Mouse (Mus musculus): ENCODE measurements around the gene Ten1. TPM values are rescaled to one million over a fixed set of nuclear protein-coding genes. Genes with fewer than 3 reads are reported as not detected.

Gene Ten1
- total and polyA plus RNA-seq, 3 experiments = 70.4 to 76.5 (median 74.4) TPM

GRCm38 (mm10) chr11:116244580-116244979 is 45.9 kb downstream of the Ten1 start:
- Histone ChIP-seq H3K27me3 (replicated peaks) (no peaks in the 10 kb centered on the region), H3K79me2 (replicated peaks; ENCODE audit: control insufficient read depth, extremely low read depth, insufficient read depth, poor library complexity, severe bottlenecking) (no peaks in the 10 kb centered on the region), H3K4me1 (ENCODE audit: control insufficient read depth in 1 of 2, insufficient read depth in 2 of 2) (peaks cover 0 to 3% of the 10 kb centered on the region in 2 experiments; a peak in 1 of 4 replicates), H3K4me2 (ENCODE audit: insufficient read depth, low read depth, poor library complexity, severe bottlenecking) (no peak overlapping the region), H3K27ac (ENCODE audit: insufficient read depth, low read depth) (no peak overlapping the region), H3K36me3 (replicated peaks in 1 of 2; ENCODE audit: control insufficient read depth in 1 of 2, insufficient read depth in 1 of 2, low read length in 1 of 2) (peaks cover 57 to 70% of the 10 kb centered on the region in 2 experiments), H3K9ac (ENCODE audit: insufficient read depth, low read depth) (no peak overlapping the region), H3K4me3 (replicated peaks in 1 of 3; ENCODE audit: low read depth in 2 of 3, low read length in 2 of 3, poor library complexity in 1 of 3) (no peak overlapping the region), H3K9me3 (replicated peaks; ENCODE audit: low read length) (no peaks in the 10 kb centered on the region)
- dilution Hi-C loops (cut with MboI; ENCODE audit: extremely low pct_ligation_motif_present, extremely low pct_unique_long_range_greater_than_20kb, low sequenced_read_pairs) = no loop called here
- in situ Hi-C loops (cut with MboI; ENCODE audit: low pct_ligation_motif_present, low pct_unique_long_range_greater_than_20kb, low sequenced_read_pairs) = no loop called here
- no peak for DNase-seq (ENCODE audit: extremely low read depth)
- TF ChIP-seq UBTF (IDR thresholded peaks at IDR 0.05; ENCODE audit: low read depth, low read length) = no peak
- TF ChIP-seq KAT2A (IDR thresholded peaks at IDR 0.05; ENCODE audit: insufficient replicate concordance, low read length) = no peak
- no peak for TF ChIP-seq MEF2A (IDR thresholded peaks at IDR 0.05; ENCODE audit: borderline replicate concordance, low read depth, low read length)
- no peak for TF ChIP-seq CTCF (conservative IDR thresholded peaks at IDR 0.05 in 1 of 2, IDR thresholded peaks at IDR 0.05 in 1 of 2; ENCODE audit: low read depth in 2 of 2, low read length in 2 of 2)
- TF ChIP-seq JUND (conservative IDR thresholded peaks at IDR 0.05; ENCODE audit: low read depth, low read length) = no peak
- no peak for TF ChIP-seq RAD21 (IDR thresholded peaks at IDR 0.05; ENCODE audit: low read depth, low read length)
- no peak for TF ChIP-seq SIN3A (IDR thresholded peaks at IDR 0.05; ENCODE audit: low read length)
- TF ChIP-seq ETS1 (conservative IDR thresholded peaks at IDR 0.05; ENCODE audit: low read depth, low read length) = no peak
- TF ChIP-seq PAX5 (IDR thresholded peaks at IDR 0.05; ENCODE audit: low read length) = no peak
- TF ChIP-seq GABPA (IDR thresholded peaks at IDR 0.05; ENCODE audit: insufficient replicate concordance, low read depth, low read length) = no peak
- TF ChIP-seq USF1 (IDR thresholded peaks at IDR 0.05; ENCODE audit: low read depth, low read length) = no peak
- TF ChIP-seq HCFC1 (IDR thresholded peaks at IDR 0.05; ENCODE audit: low read depth, low read length) = no peak
- no peak for TF ChIP-seq POLR2AphosphoS2 (IDR thresholded peaks at IDR 0.05; ENCODE audit: low read depth, low read length)
- TF ChIP-seq SMC3 (IDR thresholded peaks at IDR 0.05; ENCODE audit: low read depth, low read length) = no peak

- Histone ChIP-seq H3K9me3 (replicated peaks; ENCODE audit: low read length) (no peaks in the 10 kb centered on the region), H3K9ac (ENCODE audit: insufficient read depth, low read depth) (no peak overlapping the region), H3K79me2 (replicated peaks; ENCODE audit: control insufficient read depth, extremely low read depth, insufficient read depth, poor library complexity, severe bottlenecking) (no peaks in the 10 kb centered on the region), H3K27ac (ENCODE audit: insufficient read depth, low read depth) (no peak overlapping the region), H3K4me1 (ENCODE audit: control insufficient read depth in 1 of 2, insufficient read depth in 2 of 2) (peaks cover 0 to 3% of the 10 kb centered on the region in 2 experiments; a peak in 1 of 4 replicates), H3K27me3 (replicated peaks) (no peaks in the 10 kb centered on the region), H3K36me3 (replicated peaks in 1 of 2; ENCODE audit: control insufficient read depth in 1 of 2, insufficient read depth in 1 of 2, low read length in 1 of 2) (peaks cover 67 to 81% of the 10 kb centered on the region in 2 experiments), H3K4me3 (replicated peaks in 1 of 3; ENCODE audit: low read depth in 2 of 3, low read length in 2 of 3, poor library complexity in 1 of 3) (no peak overlapping the region), H3K4me2 (ENCODE audit: insufficient read depth, low read depth, poor library complexity, severe bottlenecking) (no peak overlapping the region)
- in situ Hi-C loops (cut with MboI; ENCODE audit: low pct_ligation_motif_present, low pct_unique_long_range_greater_than_20kb, low sequenced_read_pairs) = no loop called here
- dilution Hi-C loops (cut with MboI; ENCODE audit: extremely low pct_ligation_motif_present, extremely low pct_unique_long_range_greater_than_20kb, low sequenced_read_pairs) = no loop called here
- no peak for DNase-seq (ENCODE audit: extremely low read depth)
- TF ChIP-seq CHD2 (IDR thresholded peaks at IDR 0.05; ENCODE audit: low read length) (no peak), ELF1 (IDR thresholded peaks at IDR 0.05; ENCODE audit: low read depth, low read length) (no peak), SIN3A (IDR thresholded peaks at IDR 0.05; ENCODE audit: low read length) (no peak), BHLHE40 (IDR thresholded peaks at IDR 0.05; ENCODE audit: low read depth, low read length) (no peak), MAX (IDR thresholded peaks at IDR 0.05; ENCODE audit: low read length) (no peak), TCF12 (IDR thresholded peaks at IDR 0.05; ENCODE audit: low read depth, low read length) (no peak), JUN (IDR thresholded peaks at IDR 0.05; ENCODE audit: insufficient read depth, low read depth, low read length) (no peak), PAX5 (IDR thresholded peaks at IDR 0.05; ENCODE audit: low read length) (no peak), NRF1 (IDR thresholded peaks at IDR 0.05; ENCODE audit: low read depth, low read length) (no peak), POLR2AphosphoS2 (IDR thresholded peaks at IDR 0.05; ENCODE audit: low read depth, low read length) (no peak)
Measured at GRCm38 (mm10) chr11:116245616-116246015, 47.0 kb downstream of the Ten1 start.
